Mouse (Mus musculus) embryonic facial prominence, embryonic 10.5 days (tissue): ENCODE results near the gene Nppc. TPM values are rescaled to one million over a fixed set of nuclear protein-coding genes. Genes with fewer than 3 reads are reported as not detected.

Source experiments
- DNase-seq: peaks from one replicate; pipeline ENCODE4 v3.0.0-alpha.2; 2017; ENCODE audit warnings: low spot score
- H3K27ac ChIP-seq: fragments of 300-500 bp; sonication (generic); replicated peaks from 2 replicates; pipeline ENCODE4 v1.5.1; 2016; ENCODE audit warnings: mild to moderate bottlenecking
- H3K27me3 ChIP-seq: fragments of 300-500 bp; sonication (generic); replicated peaks from 2 replicates; pipeline ENCODE4 v1.6.1; 2016; ENCODE audit warnings: low read depth, mild to moderate bottlenecking; ENCODE audit not compliant: poor library complexity, severe bottlenecking
- H3K36me3 ChIP-seq: fragments of 300-500 bp; sonication (generic); replicated peaks from 2 replicates; pipeline ENCODE4 v1.6.1; 2016; ENCODE audit warnings: mild to moderate bottlenecking, moderate library complexity
- H3K4me1 ChIP-seq: fragments of 300-500 bp; sonication (generic); 2 replicates; pipeline ENCODE4 v1.6.1; 2016
- H3K4me3 ChIP-seq: fragments of 300-500 bp; sonication (generic); 2 replicates; pipeline ENCODE4 v1.5.1; 2016; ENCODE audit warnings: mild to moderate bottlenecking, moderate library complexity
- H3K9me3 ChIP-seq: fragments of 300-500 bp; sonication (generic); 2 replicates; pipeline ENCODE4 v1.6.1; 2016; ENCODE audit warnings: mild to moderate bottlenecking
- WGBS: fragments of 180-500 bp; shearing (Covaris S2); methylation state at CpG from one replicate; pipeline ENCODE4 v1.1.7; 2016; 5-methylcytosine and 5-hydroxymethylcytosine counted together
- polyA plus RNA-seq: library from polyadenylated mRNA; unstranded; fragments of >200 nt; fragmentation: Nextera tagmentation; extraction: Ambion mirVana; gene quantifications from 2 replicates; pipeline ENCODE4 v1.2.1, GENCODE M21; 2016

Gene Nppc
- polyA plus RNA-seq, 1 experiment from 2014 or later = 1.00 TPM

DNA sequence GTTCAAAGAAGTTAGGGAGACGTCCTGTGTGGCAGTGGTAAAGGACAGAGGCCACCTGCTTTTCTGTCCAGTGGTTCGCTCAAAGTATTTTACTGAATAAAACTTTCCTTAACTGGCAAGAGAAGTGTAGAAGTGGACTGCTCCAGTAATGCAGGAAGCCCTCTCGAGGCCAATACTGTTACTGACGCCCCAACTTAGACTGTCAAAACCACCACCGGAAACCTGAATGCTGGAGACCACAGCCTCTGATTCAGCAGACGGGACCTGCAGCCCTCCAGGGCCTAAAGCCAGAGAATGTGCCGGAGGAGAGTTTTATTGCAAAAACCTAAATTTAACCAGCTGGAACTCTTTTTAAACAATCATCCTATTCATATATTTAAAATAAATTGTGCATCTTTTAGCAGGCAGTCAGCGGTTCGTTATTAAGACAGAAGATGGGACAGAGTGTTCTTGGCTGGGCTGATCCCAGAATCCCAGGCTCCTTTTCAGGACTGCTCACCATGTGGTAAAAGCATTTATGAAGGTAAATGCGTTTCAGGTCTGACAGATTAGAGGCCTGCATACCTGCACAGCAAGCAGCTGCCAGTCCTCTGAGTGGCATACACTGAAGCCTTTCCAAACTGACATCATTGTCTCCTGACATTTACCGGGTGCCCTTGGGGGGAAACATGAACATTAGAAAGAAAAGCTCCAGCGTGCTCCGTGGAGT is 27.1 kb downstream of the Nppc start:
- Histone ChIP-seq H3K4me1 (no peaks in the 10 kb centered on the region), H3K36me3 (no peaks in the 10 kb centered on the region), H3K4me3 (no peak overlapping the region), H3K27ac (no peak overlapping the region), H3K27me3 (no peaks in the 10 kb centered on the region; the same call in 1 of the 2 replicates), H3K9me3 (no peaks in the 10 kb centered on the region)
- WGBS = 74% methylated on average over 13 of the region's 13 CpGs
- DNase-seq = no peak

DNA sequence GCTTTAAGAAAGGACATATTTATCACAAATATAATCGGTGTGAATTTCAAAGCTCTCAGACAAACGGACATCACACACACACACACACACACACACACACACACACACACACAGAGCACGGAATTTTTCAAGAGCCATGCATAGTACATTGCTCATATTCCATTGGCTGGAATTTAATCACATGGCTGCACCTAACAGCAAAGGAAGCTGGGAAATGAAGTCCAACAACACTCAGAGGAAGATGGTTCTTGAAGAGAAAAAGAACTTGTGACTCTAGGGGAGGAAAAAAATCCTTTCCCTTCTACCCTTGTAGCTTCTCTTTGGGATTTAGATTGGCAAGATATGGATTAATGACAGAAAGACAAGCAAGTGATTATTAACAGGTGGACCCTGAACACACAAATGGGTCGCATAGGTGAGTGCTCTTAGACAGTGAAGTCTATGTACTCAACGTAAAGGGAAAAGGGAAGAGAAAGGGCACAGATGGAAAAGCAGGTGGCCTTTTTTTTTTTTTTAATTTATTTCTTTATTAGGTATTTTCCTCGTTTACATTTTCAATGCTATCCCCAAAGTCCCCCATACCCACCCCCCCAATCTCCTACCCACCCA is 35.5 kb downstream of the Nppc start:
- H3K36me3 ChIP-seq = no peaks in the 10 kb centered on the region
- 52% methylated on average over 6 of the region's 6 CpGs for WGBS
- no peaks in the 10 kb centered on the region for H3K27me3 ChIP-seq
- peak overlapping the region; percentile 37 for H3K4me3 ChIP-seq
- H3K4me1 ChIP-seq = peaks cover 21% of the 10 kb centered on the region
- peak; percentile 38 for DNase-seq
- H3K9me3 ChIP-seq = no peaks in the 10 kb centered on the region
- no peak overlapping the region for H3K27ac ChIP-seq

DNA sequence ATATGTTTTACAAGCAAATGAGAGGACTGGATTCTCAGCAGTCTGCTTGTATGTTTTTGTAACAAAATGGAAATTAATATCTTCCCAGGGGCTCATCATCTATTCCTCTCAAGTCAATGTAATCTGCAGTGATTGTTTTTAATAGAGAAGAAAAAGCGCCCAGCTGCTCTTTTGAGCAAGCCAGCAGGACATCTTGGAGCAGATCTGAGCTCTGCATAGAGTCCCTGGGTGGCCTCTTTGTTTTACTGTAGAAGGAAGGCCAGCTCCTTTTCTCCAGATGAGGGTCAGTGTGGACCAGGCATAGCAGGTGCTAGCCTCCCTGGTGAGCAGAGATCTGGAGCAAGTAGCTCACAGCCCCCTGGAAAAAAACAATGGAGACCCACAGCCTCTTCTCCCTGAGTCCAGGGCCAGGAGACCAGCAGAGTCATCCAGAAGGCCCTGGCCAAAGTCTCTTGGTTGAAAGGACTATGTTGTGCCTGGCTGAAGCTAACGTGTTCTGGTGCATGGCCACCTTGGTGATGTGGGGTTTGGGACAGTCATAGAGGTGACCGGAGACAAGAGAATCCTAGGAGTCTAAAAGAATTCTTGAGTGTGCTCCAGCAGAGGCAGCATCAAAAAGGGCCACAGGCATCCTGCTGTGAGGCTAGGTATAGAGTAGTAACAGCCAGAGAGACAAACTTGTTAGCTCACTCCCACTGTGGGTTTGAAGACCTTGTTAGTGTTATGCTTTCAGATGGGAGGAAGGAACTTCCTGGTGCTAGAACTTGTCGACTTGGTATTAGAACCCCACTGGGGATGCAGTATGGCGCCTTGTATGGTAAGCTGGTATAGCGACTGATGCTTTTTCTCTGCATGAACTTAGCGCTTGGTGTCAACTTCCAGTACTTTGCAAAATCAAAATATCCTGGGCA is 36.3 kb downstream of the Nppc start:
- Histone ChIP-seq H3K4me3 (peak overlapping the region; percentile 37), H3K27ac (no peak overlapping the region), H3K9me3 (no peaks in the 10 kb centered on the region), H3K4me1 (peaks cover 21% of the 10 kb centered on the region), H3K27me3 (no peaks in the 10 kb centered on the region), H3K36me3 (no peaks in the 10 kb centered on the region)
- WGBS = 51% methylated on average over 7 of the region's 7 CpGs
- DNase-seq = no peak

DNA sequence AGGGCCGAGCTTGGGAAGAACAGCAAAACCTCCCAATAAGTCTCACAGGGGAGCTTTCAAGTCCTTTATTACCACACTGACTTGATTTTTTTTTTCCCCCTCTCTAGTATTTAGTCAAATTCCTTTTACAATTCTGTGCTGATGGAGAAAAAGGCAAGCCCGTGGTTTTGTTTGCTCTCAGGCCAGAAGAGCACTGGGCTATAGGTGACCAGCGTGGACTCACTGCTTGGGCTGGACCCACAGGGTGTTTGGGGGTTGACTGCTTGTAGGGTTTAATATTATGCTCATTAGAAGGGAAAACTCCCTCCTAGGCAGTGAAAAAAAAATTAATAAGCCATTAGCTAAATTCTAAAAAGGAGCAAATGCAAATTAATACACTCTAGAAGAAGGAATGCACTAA is 36.9 kb downstream of the Nppc start:
- H3K4me1 ChIP-seq = peaks cover 21% of the 10 kb centered on the region
- WGBS = 49% methylated on average over 3 of the region's 3 CpGs
- no peak overlapping the region for H3K4me3 ChIP-seq
- no peak overlapping the region for H3K27ac ChIP-seq
- DNase-seq = no peak
- H3K9me3 ChIP-seq = no peaks in the 10 kb centered on the region
- no peaks in the 10 kb centered on the region for H3K36me3 ChIP-seq
- H3K27me3 ChIP-seq = no peaks in the 10 kb centered on the region

DNA sequence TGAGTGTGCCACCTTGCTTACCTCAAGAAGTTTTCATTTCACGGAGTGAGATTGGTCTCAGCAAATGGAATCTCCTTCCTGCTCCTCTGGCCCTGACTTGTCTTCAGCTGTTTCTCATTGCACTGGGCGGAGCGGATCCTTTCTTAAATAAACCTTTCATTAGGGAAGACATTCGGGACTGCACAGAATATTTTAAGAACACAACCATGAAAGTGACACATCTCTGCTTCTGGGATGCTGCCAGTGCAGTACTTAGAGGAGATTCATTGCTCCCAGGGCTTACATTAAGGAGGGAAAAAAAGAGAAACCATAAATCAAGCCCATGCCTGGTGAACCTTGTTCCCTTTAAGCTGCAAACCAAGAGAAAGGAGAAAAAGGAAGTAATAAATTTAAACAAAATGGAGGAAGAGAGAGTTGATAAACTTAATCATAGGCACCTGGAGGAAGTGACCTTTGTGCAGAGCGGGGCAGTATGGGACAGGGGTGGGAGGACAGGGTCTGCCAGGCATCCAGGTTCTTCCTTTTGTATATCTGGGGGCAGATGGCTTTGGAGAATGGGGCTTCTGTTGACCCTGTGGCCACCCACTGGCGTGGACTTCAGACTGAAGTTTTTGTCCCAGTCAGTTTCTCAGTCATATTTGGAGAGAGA is 37.5 kb downstream of the Nppc start:
- no peaks in the 10 kb centered on the region for H3K9me3 ChIP-seq
- 45% methylated on average over 6 of the region's 6 CpGs for WGBS
- H3K36me3 ChIP-seq = no peaks in the 10 kb centered on the region
- peaks cover 21% of the 10 kb centered on the region for H3K4me1 ChIP-seq
- H3K27me3 ChIP-seq = no peaks in the 10 kb centered on the region
- H3K4me3 ChIP-seq = no peak overlapping the region
- DNase-seq = no peak
- H3K27ac ChIP-seq = no peak overlapping the region

DNA sequence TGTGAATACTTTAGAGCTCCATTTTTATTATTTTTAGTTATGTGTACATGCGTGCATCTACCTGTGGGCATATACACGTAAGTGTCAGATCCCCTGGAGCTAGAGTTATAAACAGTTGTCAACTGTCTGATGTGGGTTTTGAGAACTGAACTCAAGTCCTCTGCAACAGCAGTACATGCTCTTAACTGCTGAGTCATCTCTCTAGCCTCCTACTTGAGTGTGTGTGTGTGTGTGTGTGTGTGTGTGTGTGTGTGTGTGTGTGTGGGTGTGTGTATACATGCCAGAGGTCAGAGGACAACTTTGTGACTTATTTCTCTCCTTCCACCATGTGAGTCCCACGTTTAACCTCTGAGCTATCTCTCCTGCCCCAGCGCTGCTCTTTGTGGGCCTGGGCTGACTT is 39.8 kb downstream of the Nppc start:
- Histone ChIP-seq H3K4me3 (no peak overlapping the region), H3K36me3 (no peaks in the 10 kb centered on the region), H3K27me3 (no peaks in the 10 kb centered on the region), H3K9me3 (no peaks in the 10 kb centered on the region), H3K27ac (no peak overlapping the region), H3K4me1 (peaks cover 16% of the 10 kb centered on the region)
- 79% methylated on average over 4 of the region's 4 CpGs for WGBS
- no peak for DNase-seq

DNA sequence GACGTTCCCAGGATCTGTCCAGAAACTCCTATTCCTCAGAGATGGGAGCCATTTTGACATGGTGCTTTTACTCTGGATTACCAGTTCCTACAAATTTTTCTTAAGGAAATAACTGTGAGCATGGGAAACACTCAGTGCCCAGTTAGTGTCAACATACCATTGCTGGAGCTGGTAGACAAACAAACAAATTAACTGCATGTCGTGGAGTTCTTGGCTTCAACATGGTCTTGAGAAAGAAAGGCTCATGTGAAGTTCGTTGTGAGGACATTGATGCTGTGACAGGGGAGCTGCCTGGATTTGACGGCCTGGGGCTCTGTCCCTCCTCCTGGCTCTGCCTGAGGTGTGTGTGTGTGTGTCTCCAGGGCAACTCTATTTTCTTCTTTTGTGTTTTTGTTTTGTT is 40.4 kb downstream of the Nppc start:
- no peak overlapping the region for H3K27ac ChIP-seq
- H3K4me3 ChIP-seq = no peak overlapping the region
- 43% methylated on average over 4 of the region's 4 CpGs for whole genome bisulfite sequencing
- H3K9me3 ChIP-seq = no peaks in the 10 kb centered on the region
- H3K4me1 ChIP-seq = peaks cover 16% of the 10 kb centered on the region
- no peaks in the 10 kb centered on the region for H3K36me3 ChIP-seq
- no peak for DNase-seq
- H3K27me3 ChIP-seq = no peaks in the 10 kb centered on the region

DNA sequence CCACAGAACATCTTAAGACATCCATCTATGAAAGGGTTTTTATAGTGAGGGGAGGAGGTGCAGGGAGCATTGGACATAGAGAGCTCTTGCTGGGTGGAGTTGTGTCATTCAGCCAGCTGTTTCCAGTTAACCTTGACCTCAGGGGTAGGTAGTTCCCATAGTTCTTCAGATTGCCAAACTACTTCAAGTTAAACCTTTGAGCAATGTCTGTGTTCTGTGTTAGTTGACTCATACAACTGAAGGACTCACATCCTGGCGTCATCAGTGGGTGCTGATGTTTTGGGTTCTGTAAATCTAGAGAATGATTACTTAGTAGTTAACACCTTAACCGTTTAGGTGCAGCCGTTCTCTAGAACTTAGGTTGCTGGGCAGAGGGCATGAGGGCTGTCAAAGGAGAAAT is 42.1 kb downstream of the Nppc start:
- 62% methylated on average over 3 of the region's 3 CpGs for WGBS
- Histone ChIP-seq H3K4me3 (no peak overlapping the region), H3K9me3 (no peaks in the 10 kb centered on the region), H3K36me3 (no peaks in the 10 kb centered on the region), H3K4me1 (peaks cover 5% of the 10 kb centered on the region), H3K27me3 (no peaks in the 10 kb centered on the region), H3K27ac (no peak overlapping the region)
- DNase-seq = no peak

DNA sequence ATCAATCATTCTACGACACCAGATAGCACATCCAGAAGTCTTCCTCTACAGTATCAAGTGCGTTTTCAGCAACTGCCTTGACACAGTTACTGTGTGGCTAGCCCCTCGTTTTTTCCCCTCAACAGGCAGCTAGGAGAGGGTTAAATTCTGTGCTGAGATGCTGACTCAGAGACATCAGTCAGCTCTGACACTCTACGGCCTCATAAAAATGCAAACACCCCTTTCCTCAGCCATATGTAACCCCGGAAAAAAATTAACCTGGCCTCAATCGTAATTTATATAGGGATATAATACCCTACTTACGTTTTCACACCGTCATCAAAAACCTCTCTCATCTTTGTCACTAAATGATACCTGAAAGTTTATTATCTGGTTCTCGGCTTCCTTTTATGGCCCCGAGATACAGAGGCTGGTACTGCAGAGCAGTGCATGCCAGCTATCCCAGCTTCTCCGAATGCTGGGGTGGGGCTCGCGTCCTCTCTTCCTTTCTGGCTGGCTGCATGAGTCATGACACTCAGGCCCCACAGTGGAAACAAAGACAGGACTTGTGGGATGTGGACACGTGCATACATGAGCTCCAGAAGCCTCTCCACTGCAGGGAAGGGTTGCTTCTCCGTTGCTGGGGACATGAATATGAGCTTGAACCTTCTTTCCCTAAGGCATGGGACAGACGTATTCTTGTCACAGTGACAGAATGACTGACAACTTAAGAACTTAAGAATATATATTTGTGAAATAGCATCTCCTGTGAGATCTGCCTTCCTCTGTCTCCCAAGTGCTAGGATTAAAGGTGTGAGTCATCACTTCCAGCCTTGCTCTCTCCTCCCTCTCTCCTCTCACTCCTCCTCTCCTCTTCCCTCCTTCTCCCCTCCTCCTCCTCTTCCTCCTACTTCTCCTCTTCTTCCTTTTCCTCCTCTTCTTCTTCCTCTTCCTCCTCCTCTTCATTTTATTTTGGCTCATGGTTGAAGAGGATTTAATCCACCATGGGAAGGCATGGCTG is 47.1 kb downstream of the Nppc start:
- H3K9me3 ChIP-seq = no peaks in the 10 kb centered on the region
- H3K4me3 ChIP-seq = no peak overlapping the region
- DNase-seq = no peak
- H3K27me3 ChIP-seq = no peaks in the 10 kb centered on the region
- H3K36me3 ChIP-seq = no peaks in the 10 kb centered on the region
- no peaks in the 10 kb centered on the region for H3K4me1 ChIP-seq
- WGBS = 74% methylated on average over 16 of the region's 16 CpGs
- no peak overlapping the region for H3K27ac ChIP-seq

DNA sequence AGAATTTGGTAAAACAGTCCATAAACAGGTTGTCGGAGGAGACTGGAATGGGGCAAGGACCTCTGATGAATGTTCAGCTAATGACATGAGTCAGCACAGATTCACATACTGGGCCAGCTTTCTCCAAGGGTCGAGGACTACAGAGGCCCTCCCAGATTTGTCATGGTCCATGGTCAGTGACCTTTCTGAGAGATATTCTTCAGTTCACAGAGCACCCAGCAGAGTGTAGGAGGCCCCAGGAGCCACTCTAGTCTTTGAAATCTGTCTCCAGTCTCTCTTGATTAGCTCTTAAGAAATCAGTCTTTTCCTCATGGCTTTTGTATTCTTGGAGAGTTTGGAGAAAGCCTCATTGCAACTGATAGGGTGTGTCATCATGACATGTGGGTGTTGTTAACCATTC is 48.1 kb downstream of the Nppc start:
- Histone ChIP-seq H3K36me3 (no peaks in the 10 kb centered on the region), H3K4me3 (no peak overlapping the region), H3K27me3 (no peaks in the 10 kb centered on the region), H3K4me1 (no peaks in the 10 kb centered on the region), H3K27ac (no peak overlapping the region), H3K9me3 (no peaks in the 10 kb centered on the region)
- no peak for DNase-seq
- 76% methylated on average over 2 of the region's 2 CpGs for WGBS

DNA sequence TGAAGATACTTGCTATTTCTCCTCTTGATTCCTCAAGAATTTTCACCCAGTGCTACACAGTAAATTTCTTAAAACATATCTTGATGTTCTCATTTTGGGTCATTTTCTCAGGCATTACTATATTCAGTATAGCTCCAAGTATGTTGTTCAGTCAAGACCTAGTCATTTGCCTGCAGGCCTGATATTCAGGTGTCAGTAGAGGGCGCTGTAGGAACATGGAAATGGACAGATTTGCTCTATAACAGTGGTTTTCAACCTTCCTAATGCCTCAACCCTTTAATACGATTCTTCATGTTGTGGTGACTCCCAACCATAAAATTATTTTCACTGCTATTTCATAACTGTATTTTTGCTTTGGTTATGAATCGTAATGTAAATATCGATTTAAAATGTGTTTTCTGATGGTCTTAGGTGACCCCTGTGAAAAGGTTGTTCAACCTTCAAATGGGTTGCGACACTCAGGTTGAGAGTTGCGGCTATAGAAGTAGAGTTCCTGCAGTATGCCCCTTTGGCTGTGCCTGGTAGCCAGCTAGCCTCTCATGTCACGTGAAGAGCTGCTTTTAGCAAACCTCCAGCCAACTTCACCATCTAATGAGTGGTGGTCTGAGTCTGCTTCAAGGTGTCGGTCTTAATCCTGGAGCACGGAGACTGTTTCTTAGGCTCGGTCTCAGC is 51.8 kb downstream of the Nppc start:
- no peaks in the 10 kb centered on the region for H3K4me1 ChIP-seq
- H3K4me3 ChIP-seq = no peak overlapping the region
- WGBS = 59% methylated on average over 10 of the region's 10 CpGs
- no peaks in the 10 kb centered on the region for H3K27me3 ChIP-seq
- no peaks in the 10 kb centered on the region for H3K9me3 ChIP-seq
- no peak overlapping the region for H3K27ac ChIP-seq
- no peaks in the 10 kb centered on the region for H3K36me3 ChIP-seq
- DNase-seq = peak; percentile 59
